Mouse (Mus musculus): Measurements from ENCODE around the gene Pald1. TPM values are rescaled to one million over a fixed set of nuclear protein-coding genes. Genes with fewer than 3 reads are reported as not detected.
A peak's percentile ranks its signal among the peaks of the same experiment; 100 is the strongest.

Pald1 gene
- polyA plus RNA-seq, 1 experiment from 2014 or later, result 23.7 TPM

- H3K9ac ChIP-seq, result no peak overlapping the region
- 87% methylated on average over 5 of the region's 5 CpGs for WGBS
These were observed 17.1 kb upstream of the Pald1 start for GRCm38 (mm10) chr10:61400407-61400806.

GRCm38 (mm10) chr10:61399156-61399734, 15.9 kb upstream of the Pald1 start:
- H3K4me2 ChIP-seq, result no peak overlapping the region
- no peaks in the 10 kb centered on the region for H3K9me3 ChIP-seq
- no peaks in the 10 kb centered on the region for H3K27me3 ChIP-seq (replicated peaks)
- H3K4me1 ChIP-seq, result no peaks in the 10 kb centered on the region
- no peak overlapping the region for H3K4me3 ChIP-seq
- H3K36me3 ChIP-seq (replicated peaks), result no peaks in the 10 kb centered on the region
- no peak overlapping the region for H3K9ac ChIP-seq
- H3K27ac ChIP-seq, result no peak overlapping the region
- peak; percentile 84 for ATAC-seq (replicated peaks)
- 22% methylated on average over 13 of the region's 13 CpGs for WGBS

More at GRCm38 (mm10) chr10:61400407-61400806, 17.1 kb upstream of the Pald1 start:
- Histone ChIP-seq H3K9me3 (no peaks in the 10 kb centered on the region), H3K4me1 (no peaks in the 10 kb centered on the region), H3K27me3 (replicated peaks) (0 out of 2 replicates have a peak, but pooled peaks cover under 1% of the 10 kb centered on the region), H3K27ac (no peak overlapping the region), H3K36me3 (replicated peaks) (no peaks in the 10 kb centered on the region), H3K4me2 (no peak overlapping the region), H3K4me3 (no peak overlapping the region)
- ATAC-seq (replicated peaks), result no peak

GRCm38 (mm10) chr10:61398125-61398524, 14.8 kb upstream of the Pald1 start:
- ATAC-seq (replicated peaks), result no peak
- Histone ChIP-seq H3K9me3 (no peaks in the 10 kb centered on the region), H3K4me3 (no peak overlapping the region), H3K4me1 (no peaks in the 10 kb centered on the region), H3K9ac (no peak overlapping the region), H3K27ac (no peak overlapping the region), H3K27me3 (replicated peaks) (no peaks in the 10 kb centered on the region), H3K36me3 (replicated peaks) (no peaks in the 10 kb centered on the region), H3K4me2 (no peak overlapping the region)
- 45% methylated on average over 3 of the region's 3 CpGs for WGBS

GRCm38 (mm10) chr10:61394476-61395136, 11.3 kb upstream of the Pald1 start:
- Histone ChIP-seq H3K27me3 (replicated peaks) (no peaks in the 10 kb centered on the region), H3K27ac (no peak overlapping the region), H3K9ac (no peak overlapping the region), H3K4me1 (no peaks in the 10 kb centered on the region), H3K4me3 (no peak overlapping the region), H3K4me2 (no peak overlapping the region), H3K9me3 (no peaks in the 10 kb centered on the region), H3K36me3 (replicated peaks) (no peaks in the 10 kb centered on the region)
- 29% methylated on average over 9 of the region's 9 CpGs for WGBS
- no peak for ATAC-seq (replicated peaks)

- H3K27me3 ChIP-seq (replicated peaks), result no peaks in the 10 kb centered on the region
- no peak overlapping the region for H3K27ac ChIP-seq
- H3K4me1 ChIP-seq, result no peaks in the 10 kb centered on the region
- no peak overlapping the region for H3K4me2 ChIP-seq
- H3K4me3 ChIP-seq, result no peak overlapping the region
- 62% methylated on average over 4 of the region's 4 CpGs for WGBS
- no peak overlapping the region for H3K9ac ChIP-seq
- no peaks in the 10 kb centered on the region for H3K36me3 ChIP-seq (replicated peaks)
- no peak for ATAC-seq (replicated peaks)
- no peaks in the 10 kb centered on the region for H3K9me3 ChIP-seq
These were observed 9.3 kb upstream of the Pald1 start for GRCm38 (mm10) chr10:61392584-61392983.

- Histone ChIP-seq H3K27me3 (replicated peaks) (no peaks in the 10 kb centered on the region), H3K4me2 (no peak overlapping the region), H3K36me3 (replicated peaks) (no peaks in the 10 kb centered on the region), H3K4me3 (no peak overlapping the region), H3K27ac (no peak overlapping the region), H3K9me3 (no peaks in the 10 kb centered on the region), H3K9ac (no peak overlapping the region), H3K4me1 (no peaks in the 10 kb centered on the region)
- 63% methylated on average over 2 of the region's 2 CpGs for WGBS
- ATAC-seq (replicated peaks), result no peak
These were observed 6.8 kb upstream of the Pald1 start for GRCm38 (mm10) chr10:61390148-61390547.

GRCm38 (mm10) chr10:61389020-61389419, 5.7 kb upstream of the Pald1 start:
- Histone ChIP-seq H3K9me3 (no peaks in the 10 kb centered on the region), H3K4me1 (peaks cover 3% of the 10 kb centered on the region), H3K9ac (no peak overlapping the region), H3K27ac (no peak overlapping the region), H3K27me3 (replicated peaks) (no peaks in the 10 kb centered on the region), H3K36me3 (replicated peaks) (no peaks in the 10 kb centered on the region), H3K4me2 (no peak overlapping the region), H3K4me3 (no peak overlapping the region)
- ATAC-seq (replicated peaks), result 0 out of 2 replicates have a peak, but pooled peaks have one; percentile 37
- WGBS, result 14% methylated on average over 5 of the region's 5 CpGs

GRCm38 (mm10) chr10:61386284-61386683, 3.0 kb upstream of the Pald1 start:
- Histone ChIP-seq H3K27ac (no peak overlapping the region), H3K36me3 (replicated peaks) (no peaks in the 10 kb centered on the region), H3K4me1 (peaks cover 23% of the 10 kb centered on the region), H3K27me3 (replicated peaks) (no peaks in the 10 kb centered on the region), H3K4me3 (no peak overlapping the region), H3K9me3 (no peaks in the 10 kb centered on the region), H3K9ac (no peak overlapping the region), H3K4me2 (no peak overlapping the region)
- 79% methylated on average over 6 of the region's 6 CpGs for WGBS
- no peak for ATAC-seq (replicated peaks)

GRCm38 (mm10) chr10:61385174-61385573, 1.8 kb upstream of the Pald1 start:
- H3K4me3 ChIP-seq, result no peak overlapping the region
- H3K27ac ChIP-seq, result no peak overlapping the region
- ATAC-seq (replicated peaks), result no peak
- H3K4me2 ChIP-seq, result no peak overlapping the region
- no peaks in the 10 kb centered on the region for H3K36me3 ChIP-seq (replicated peaks)
- no peaks in the 10 kb centered on the region for H3K27me3 ChIP-seq (replicated peaks)
- no peaks in the 10 kb centered on the region for H3K9me3 ChIP-seq
- WGBS, result 84% methylated on average over 6 of the region's 6 CpGs
- no peak overlapping the region for H3K9ac ChIP-seq
- peaks cover 29% of the 10 kb centered on the region for H3K4me1 ChIP-seq

- Histone ChIP-seq H3K36me3 (replicated peaks) (no peaks in the 10 kb centered on the region), H3K4me2 (peak overlapping the region; percentile 91), H3K27ac (peak overlapping the region; percentile 53), H3K27me3 (replicated peaks) (no peaks in the 10 kb centered on the region), H3K4me3 (peak overlapping the region; percentile 70), H3K9ac (peak overlapping the region; percentile 70), H3K4me1 (peaks cover 34% of the 10 kb centered on the region), H3K9me3 (no peaks in the 10 kb centered on the region)
- under 1% methylated on average over 11 of the region's 11 CpGs for WGBS
- peak; percentile 46 for ATAC-seq (replicated peaks)
These were observed 351 bp upstream of the Pald1 start for GRCm38 (mm10) chr10:61383715-61384047.

- Histone ChIP-seq H3K27me3 (replicated peaks) (no peaks in the 10 kb centered on the region), H3K9me3 (no peaks in the 10 kb centered on the region), H3K4me2 (peak overlapping the region; percentile 91), H3K4me3 (peak overlapping the region; percentile 70), H3K27ac (no peak overlapping the region), H3K36me3 (replicated peaks) (no peaks in the 10 kb centered on the region), H3K9ac (peak overlapping the region; percentile 70; the same call in 1 of the 2 replicates), H3K4me1 (peaks cover 34% of the 10 kb centered on the region)
- peak; percentile 22 for ATAC-seq (replicated peaks)
- WGBS, result 2% methylated on average over 8 of the region's 8 CpGs
These were observed 1.0 kb downstream of the Pald1 start for GRCm38 (mm10) chr10:61382281-61382731.

GRCm38 (mm10) chr10:61381823-61382222, 1.5 kb downstream of the Pald1 start:
- H3K9me3 ChIP-seq, result no peaks in the 10 kb centered on the region
- no peak overlapping the region; the same call in 1 of the 2 replicates for H3K9ac ChIP-seq
- H3K4me2 ChIP-seq, result peak overlapping the region; percentile 91
- 26% methylated on average over 8 of the region's 8 CpGs for WGBS
- peaks cover 34% of the 10 kb centered on the region for H3K4me1 ChIP-seq
- no peaks in the 10 kb centered on the region for H3K36me3 ChIP-seq (replicated peaks)
- ATAC-seq (replicated peaks), result no peak
- no peaks in the 10 kb centered on the region for H3K27me3 ChIP-seq (replicated peaks)
- peak overlapping the region; percentile 70 for H3K4me3 ChIP-seq
- H3K27ac ChIP-seq, result no peak overlapping the region

GRCm38 (mm10) chr10:61380186-61380585, 3.1 kb downstream of the Pald1 start:
- ATAC-seq (replicated peaks), result no peak
- no peak overlapping the region for H3K27ac ChIP-seq
- H3K4me2 ChIP-seq, result peak overlapping the region; percentile 2; the same call in 1 of the 2 replicates
- H3K4me3 ChIP-seq, result no peak overlapping the region
- 17% methylated on average over 9 of the region's 9 CpGs for WGBS
- H3K9me3 ChIP-seq, result no peaks in the 10 kb centered on the region
- H3K36me3 ChIP-seq (replicated peaks), result no peaks in the 10 kb centered on the region
- H3K4me1 ChIP-seq, result peaks cover 34% of the 10 kb centered on the region
- H3K27me3 ChIP-seq (replicated peaks), result no peaks in the 10 kb centered on the region
- H3K9ac ChIP-seq, result no peak overlapping the region
